Mouse (Mus musculus) midbrain, embryonic 13.5 days (tissue): ENCODE measurements at regions not wholly inside any gene's neighbourhood (a gene's known extent, or its start where the extent isn't known, plus 50 kb on each side); places are given as distances from the start of the nearest gene placed in this dataset.

ENCODE experiments used
- ATAC-seq: fragments of 200-750 bp; cut with Nextera tagmentation; 2 replicates; pipeline ENCODE4 v1.8.0; 2017; ENCODE audit warnings: mild to moderate bottlenecking, moderate TSS enrichment, moderate library complexity
- H3K27ac ChIP-seq: fragments of 300-500 bp; sonication (generic); 2 replicates; pipeline ENCODE4 v1.5.1; 2015; ENCODE audit warnings: inconsistent platforms, mild to moderate bottlenecking, moderate library complexity
- H3K27me3 ChIP-seq: fragments of 300-500 bp; sonication (generic); 2 replicates; pipeline ENCODE4 v1.6.1; 2015; ENCODE audit warnings: mild to moderate bottlenecking, inconsistent platforms
- H3K36me3 ChIP-seq: fragments of 300-500 bp; sonication (generic); 2 replicates; pipeline ENCODE4 v1.6.1; 2015; ENCODE audit warnings: mild to moderate bottlenecking, inconsistent platforms
- H3K4me1 ChIP-seq: fragments of 300-500 bp; sonication (generic); replicated peaks from 2 replicates; pipeline ENCODE4 v1.6.1; 2015; ENCODE audit warnings: inconsistent platforms
- H3K4me2 ChIP-seq: fragments of 300-500 bp; sonication (generic); replicated peaks from 2 replicates; pipeline ENCODE4 v1.6.1; 2015; ENCODE audit warnings: moderate library complexity, mild to moderate bottlenecking, inconsistent platforms
- H3K4me3 ChIP-seq: fragments of 300-500 bp; sonication (generic); replicated peaks from 2 replicates; pipeline ENCODE4 v1.5.1; 2015; ENCODE audit warnings: mild to moderate bottlenecking, inconsistent platforms
- H3K9ac ChIP-seq: fragments of 300-500 bp; sonication (generic); replicated peaks from 2 replicates; pipeline ENCODE4 v1.6.1; 2015; ENCODE audit warnings: mild to moderate bottlenecking, inconsistent platforms
- H3K9me3 ChIP-seq: fragments of 300-500 bp; sonication (generic); 2 replicates; pipeline ENCODE4 v1.6.1; 2016; ENCODE audit warnings: mild to moderate bottlenecking, inconsistent platforms
- WGBS: fragments of 180-500 bp; shearing (Covaris S2); methylation state at CpG from one replicate; pipeline ENCODE4 v1.1.7; 2015; 5-methylcytosine and 5-hydroxymethylcytosine counted together

- no peaks in the 10 kb centered on the region for H3K36me3 ChIP-seq
- ATAC-seq = peak; percentile 10
- H3K9ac ChIP-seq = peak overlapping the region; percentile 57
- WGBS = under 1% methylated on average over 30 of the region's 30 CpGs
- no peak overlapping the region for H3K27ac ChIP-seq
- H3K27me3 ChIP-seq = peaks cover 57% of the 10 kb centered on the region
- peak overlapping the region; percentile 66 for H3K4me2 ChIP-seq
- peak overlapping the region; percentile 40 for H3K4me3 ChIP-seq
- no peaks in the 10 kb centered on the region for H3K9me3 ChIP-seq
- peaks cover 45% of the 10 kb centered on the region for H3K4me1 ChIP-seq
These were observed 178.2 kb upstream of the Mkln1 start for GRCm38 (mm10) chr6:31220184-31220931.

DNA sequence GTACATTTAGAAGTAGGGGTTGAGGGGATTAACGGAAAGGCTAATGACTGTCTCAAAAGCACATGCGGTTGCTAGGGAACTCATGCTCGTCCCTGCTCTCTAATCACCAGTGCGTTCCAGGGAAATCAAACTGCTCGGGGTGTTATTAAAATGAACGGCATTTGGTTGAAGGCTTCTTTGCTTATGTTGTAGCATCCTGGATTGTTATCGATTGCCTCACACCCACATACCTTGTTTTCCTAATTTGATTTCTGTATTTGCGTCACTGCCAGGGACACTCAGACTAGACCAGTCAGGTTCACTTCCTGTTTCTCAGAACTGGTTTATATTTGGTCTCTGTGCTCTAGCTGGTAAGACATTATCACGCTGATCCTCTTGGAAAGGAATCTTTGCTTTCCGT is 177.0 kb upstream of the Mkln1 start:
- H3K4me1 ChIP-seq = peaks cover 45% of the 10 kb centered on the region
- no peak overlapping the region for H3K27ac ChIP-seq
- no peak overlapping the region for H3K9ac ChIP-seq
- no peak for ATAC-seq
- peak overlapping the region; percentile 66 for H3K4me2 ChIP-seq
- H3K4me3 ChIP-seq = no peak overlapping the region
- H3K27me3 ChIP-seq = peaks cover 50% of the 10 kb centered on the region
- H3K36me3 ChIP-seq = no peaks in the 10 kb centered on the region
- WGBS = 17% methylated on average over 10 of the region's 10 CpGs
- H3K9me3 ChIP-seq = no peaks in the 10 kb centered on the region

- Histone ChIP-seq H3K27me3 (peaks cover 44% of the 10 kb centered on the region), H3K4me2 (no peak overlapping the region), H3K4me1 (peaks cover 41% of the 10 kb centered on the region), H3K27ac (0 out of 2 replicates have a peak overlapping the region, but pooled peaks have one; percentile 10), H3K4me3 (no peak overlapping the region), H3K36me3 (no peaks in the 10 kb centered on the region), H3K9ac (no peak overlapping the region), H3K9me3 (no peaks in the 10 kb centered on the region)
- ATAC-seq = no peak
- 71% methylated on average over 6 of the region's 6 CpGs for WGBS
These were observed 176.4 kb upstream of the Mkln1 start for GRCm38 (mm10) chr6:31222024-31222579.

DNA sequence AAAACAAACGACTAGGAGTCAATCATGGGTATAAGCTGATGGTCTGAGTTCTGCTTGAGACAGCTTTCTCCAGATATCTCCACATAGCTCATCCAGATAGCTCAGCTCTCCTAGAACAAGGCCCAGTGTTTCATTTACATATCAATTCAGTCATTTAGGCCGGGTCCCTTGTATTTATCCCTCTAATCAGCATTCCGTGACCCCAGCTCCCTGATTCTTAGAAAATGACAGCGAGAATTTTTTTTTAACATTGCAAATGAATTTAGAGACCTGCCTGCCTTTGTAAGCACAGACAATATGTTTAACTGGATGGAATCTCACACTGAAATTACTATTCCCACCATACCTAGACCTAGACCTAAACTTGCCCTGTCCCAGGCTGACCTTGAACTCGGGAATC is 171.1 kb upstream of the Mkln1 start:
- no peaks in the 10 kb centered on the region for H3K4me1 ChIP-seq
- H3K36me3 ChIP-seq = no peaks in the 10 kb centered on the region
- peaks cover 5% of the 10 kb centered on the region; the same call in 1 of the 2 replicates for H3K27me3 ChIP-seq
- H3K4me3 ChIP-seq = no peak overlapping the region
- 45% methylated on average over 5 of the region's 5 CpGs for WGBS
- no peak overlapping the region for H3K9ac ChIP-seq
- no peak overlapping the region for H3K4me2 ChIP-seq
- no peak overlapping the region for H3K27ac ChIP-seq
- no peaks in the 10 kb centered on the region for H3K9me3 ChIP-seq
- ATAC-seq = no peak

- no peaks in the 10 kb centered on the region for H3K9me3 ChIP-seq
- peaks cover 5% of the 10 kb centered on the region for H3K4me1 ChIP-seq
- no peak for ATAC-seq
- H3K27me3 ChIP-seq = peaks cover 5% of the 10 kb centered on the region; the same call in 1 of the 2 replicates
- H3K36me3 ChIP-seq = no peaks in the 10 kb centered on the region
- 84% methylated on average over 1 of the region's 1 CpGs for WGBS
- H3K4me3 ChIP-seq = no peak overlapping the region
- H3K4me2 ChIP-seq = no peak overlapping the region
- H3K9ac ChIP-seq = no peak overlapping the region
- no peak overlapping the region for H3K27ac ChIP-seq
These were observed 170.5 kb upstream of the Mkln1 start for GRCm38 (mm10) chr6:31228061-31228460.

DNA sequence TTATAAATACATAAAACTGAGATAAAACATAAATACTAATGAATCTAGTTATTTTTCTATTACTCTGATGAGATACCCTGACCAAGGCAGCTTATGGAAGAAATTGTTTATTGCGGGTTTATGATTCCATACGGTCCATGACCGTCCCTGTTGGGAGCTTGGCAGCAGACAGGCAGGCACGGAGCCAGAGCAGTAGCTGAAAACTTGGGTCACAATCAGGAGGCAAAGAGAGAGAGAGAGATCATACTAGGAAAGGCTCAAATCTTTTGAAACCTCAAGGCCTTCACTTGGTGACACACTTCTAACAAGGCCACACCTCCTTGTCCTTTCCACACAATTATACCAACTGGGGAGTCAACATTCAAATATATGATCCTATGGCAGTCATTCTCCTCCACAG is 166.7 kb upstream of the Mkln1 start:
- no peak overlapping the region for H3K4me2 ChIP-seq
- peaks cover 14% of the 10 kb centered on the region for H3K4me1 ChIP-seq
- WGBS = 90% methylated on average over 4 of the region's 4 CpGs
- H3K27me3 ChIP-seq = no peaks in the 10 kb centered on the region
- no peaks in the 10 kb centered on the region for H3K9me3 ChIP-seq
- H3K27ac ChIP-seq = no peak overlapping the region
- H3K36me3 ChIP-seq = no peaks in the 10 kb centered on the region
- no peak for ATAC-seq
- no peak overlapping the region for H3K4me3 ChIP-seq
- no peak overlapping the region for H3K9ac ChIP-seq

- Histone ChIP-seq H3K36me3 (no peaks in the 10 kb centered on the region), H3K9me3 (no peaks in the 10 kb centered on the region), H3K9ac (no peak overlapping the region; the same call in 1 of the 2 replicates), H3K27me3 (no peaks in the 10 kb centered on the region), H3K27ac (peak overlapping the region; percentile 82), H3K4me3 (no peak overlapping the region), H3K4me2 (peak overlapping the region; percentile 37), H3K4me1 (peaks cover 14% of the 10 kb centered on the region)
- 32% methylated on average over 18 of the region's 18 CpGs for WGBS
- ATAC-seq = peak; percentile 86
These were observed 165.1 kb upstream of the Mkln1 start for GRCm38 (mm10) chr6:31233252-31233993.

DNA sequence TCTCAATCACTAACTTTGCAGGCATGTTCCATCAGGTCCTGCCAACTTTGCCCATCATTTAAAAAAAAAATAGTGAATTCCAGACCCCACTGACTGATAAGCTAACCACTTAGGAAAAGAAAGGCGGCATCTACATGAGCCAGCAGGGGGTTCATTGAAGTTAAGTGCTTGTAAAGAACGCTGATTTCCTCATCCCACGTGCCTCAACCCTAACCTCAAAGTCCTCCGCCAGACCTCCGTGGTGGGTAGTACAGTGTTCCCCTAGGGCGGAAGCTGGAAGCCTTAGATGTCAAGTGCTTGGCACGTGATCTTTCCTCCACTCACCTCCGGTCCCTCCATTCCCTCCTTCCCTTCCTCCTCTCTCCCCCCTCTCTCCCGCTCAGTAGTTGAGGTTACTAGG is 158.5 kb upstream of the Mkln1 start:
- WGBS = 29% methylated on average over 9 of the region's 9 CpGs
- ATAC-seq = no peak

GRCm38 (mm10) chr6:31250526-31250925 is 148.0 kb upstream of the Mkln1 start:
- H3K9me3 ChIP-seq = no peaks in the 10 kb centered on the region
- H3K36me3 ChIP-seq = no peaks in the 10 kb centered on the region
- no peak overlapping the region for H3K4me3 ChIP-seq
- H3K27ac ChIP-seq = no peak overlapping the region
- no peak overlapping the region for H3K9ac ChIP-seq
- 55% methylated on average over 2 of the region's 2 CpGs for WGBS
- no peak for ATAC-seq
- 0 out of 2 replicates have a peak, but pooled peaks cover 6% of the 10 kb centered on the region for H3K4me1 ChIP-seq
- H3K4me2 ChIP-seq = no peak overlapping the region
- H3K27me3 ChIP-seq = no peaks in the 10 kb centered on the region

More for the DNA sequence above, 158.5 kb upstream of the Mkln1 start:
- Histone ChIP-seq H3K4me1 (no peaks in the 10 kb centered on the region), H3K4me2 (no peak overlapping the region), H3K9ac (no peak overlapping the region), H3K36me3 (no peaks in the 10 kb centered on the region), H3K9me3 (no peaks in the 10 kb centered on the region), H3K27me3 (no peaks in the 10 kb centered on the region), H3K4me3 (no peak overlapping the region), H3K27ac (no peak overlapping the region)

GRCm38 (mm10) chr6:31253251-31253935 is 145.1 kb upstream of the Mkln1 start:
- H3K36me3 ChIP-seq = no peaks in the 10 kb centered on the region
- WGBS = 26% methylated on average over 15 of the region's 15 CpGs
- peak overlapping the region; percentile 24 for H3K4me2 ChIP-seq
- H3K4me1 ChIP-seq = 0 out of 2 replicates have a peak, but pooled peaks cover 6% of the 10 kb centered on the region
- no peak overlapping the region for H3K27ac ChIP-seq
- H3K9ac ChIP-seq = no peak overlapping the region
- no peak overlapping the region for H3K4me3 ChIP-seq
- H3K27me3 ChIP-seq = no peaks in the 10 kb centered on the region
- no peak for ATAC-seq
- no peaks in the 10 kb centered on the region for H3K9me3 ChIP-seq

- Histone ChIP-seq H3K9me3 (no peaks in the 10 kb centered on the region), H3K27ac (no peak overlapping the region), H3K4me1 (no peaks in the 10 kb centered on the region), H3K4me2 (no peak overlapping the region), H3K36me3 (no peaks in the 10 kb centered on the region), H3K4me3 (no peak overlapping the region), H3K9ac (no peak overlapping the region), H3K27me3 (no peaks in the 10 kb centered on the region)
- ATAC-seq = no peak
- WGBS = 84% methylated on average over 10 of the region's 10 CpGs
These were observed 137.7 kb upstream of the Mkln1 start for GRCm38 (mm10) chr6:31260645-31261345.
